Comparison of ENCODE assay signal across 23 mouse cellular contexts in the genomic region with DNA sequence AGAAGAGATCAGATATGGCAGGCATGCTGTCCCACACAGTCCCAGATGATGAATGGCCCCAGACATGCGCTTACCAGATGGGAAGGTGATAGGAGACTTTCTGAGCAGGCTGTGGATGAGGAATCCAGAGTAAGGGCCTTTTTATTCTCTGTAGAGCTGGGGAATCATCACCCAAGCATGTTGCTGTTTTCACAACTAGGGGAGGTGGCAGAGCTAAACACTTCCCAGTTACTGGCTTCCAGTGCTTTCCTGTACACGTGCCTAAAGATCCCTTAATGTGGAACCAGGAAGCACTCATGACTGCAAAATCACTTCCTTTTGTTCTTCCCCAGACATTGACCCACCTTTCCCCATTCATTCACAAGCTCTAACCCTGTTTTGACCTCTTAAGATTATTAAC. TPM values are rescaled to one million over a fixed set of nuclear protein-coding genes. Genes with fewer than 3 reads are reported as not detected.
"Had no signal": no experiment of that assay in that cellular context is flagged by ENCODE, and none has a peak within 500 bp of the region (broad histone marks: within the 10 kb centered on the region; RNA-seq: fewer than 3 reads in every experiment).

TSS of gene Lce3a (minus strand) at position 101 of the 400 bp plus-strand sequence.

- H3K27me3 ChIP-seq: neural tube, embryonic 12.5 days; neural tube, embryonic 13.5 days; neural tube, embryonic 15.5 days; stomach, embryonic 15.5 days had no signal

- H3K27ac ChIP-seq: neural tube, embryonic 12.5 days; neural tube, embryonic 13.5 days; neural tube, embryonic 15.5 days; stomach, embryonic 15.5 days had no signal

- DNase-seq: retina, postnatal 1 day; right cerebral cortex, adult 18-20 months; right cerebral cortex, postnatal 25 days; right cerebral cortex, postnatal 4 days; spleen, adult 18-20 months; thymus, adult 18-20 months; thymus, adult 2 months; thymus, postnatal 14 days; thymus, postnatal 25 days; thymus, postnatal 36 days; thymus, postnatal 4 days had no signal

- H3K9me3 ChIP-seq: neural tube, embryonic 12.5 days; neural tube, embryonic 13.5 days; neural tube, embryonic 15.5 days; stomach, embryonic 15.5 days had no signal

- H3K4me1 ChIP-seq: neural tube, embryonic 12.5 days; neural tube, embryonic 13.5 days; neural tube, embryonic 15.5 days; stomach, embryonic 15.5 days had no signal

- H3K4me3 ChIP-seq: neural tube, embryonic 12.5 days; neural tube, embryonic 13.5 days; neural tube, embryonic 15.5 days; stomach, embryonic 15.5 days had no signal

- H3K9ac ChIP-seq: neural tube, embryonic 12.5 days; neural tube, embryonic 13.5 days; neural tube, embryonic 15.5 days; stomach, embryonic 15.5 days had no signal

- H3K4me2 ChIP-seq: neural tube, embryonic 12.5 days; neural tube, embryonic 13.5 days; neural tube, embryonic 15.5 days; stomach, embryonic 15.5 days had no signal

- H3K36me3 ChIP-seq: neural tube, embryonic 12.5 days; neural tube, embryonic 13.5 days; neural tube, embryonic 15.5 days; stomach, embryonic 15.5 days had no signal

RNA-seq across cellular contexts. Expression of gene Lce3a, which starts in this region (rescaled TPM):
- polyA plus RNA-seq: neural tube, embryonic 11.5 days; neural tube, embryonic 12.5 days; neural tube, embryonic 13.5 days; neural tube, embryonic 14.5 days; neural tube, embryonic 15.5 days; small intestine, adult 2 months; spleen, adult 2 months; stomach, embryonic 14.5 days; testis, adult 2 months; thymus, adult 2 months; thymus, postnatal 0 days; urinary bladder, adult 2 months had no signal
